Comparison of ENCODE assay signal across 8 mouse cellular contexts in genomic region chr3:108855864-108856263, GRCm38 (mm10). TPM values are rescaled to one million over a fixed set of nuclear protein-coding genes. Genes with fewer than 3 reads are reported as not detected.
DNase-seq lines count a peak whose midpoint lies in the region; ATAC-seq lines count a peak whose summit lies in the region.

No protein-coding gene starts in this region.

- H3K9ac ChIP-seq in forebrain, embryonic 11.5 days (ENCODE audit: low read length), result no peak overlapping the region
- H3K9ac ChIP-seq in forebrain, embryonic 16.5 days (replicated peaks; ENCODE audit: low read depth, low read length), result no peak overlapping the region
- H3K9ac ChIP-seq in midbrain, embryonic 15.5 days, result no peak overlapping the region
- H3K9ac ChIP-seq in midbrain, embryonic 13.5 days (replicated peaks), result no peak overlapping the region
- no peak overlapping the region for H3K9ac ChIP-seq in embryonic facial prominence, embryonic 13.5 days
- no peak overlapping the region for H3K9ac ChIP-seq in neural tube, embryonic 15.5 days (replicated peaks)

- H3K36me3 ChIP-seq in forebrain, embryonic 11.5 days (ENCODE audit: control insufficient read depth, insufficient read depth, low read length), result no peaks in the 10 kb centered on the region
- no peaks in the 10 kb centered on the region for H3K36me3 ChIP-seq in forebrain, embryonic 16.5 days (ENCODE audit: control insufficient read depth, insufficient read depth)
- H3K36me3 ChIP-seq in midbrain, embryonic 15.5 days (replicated peaks), result no peaks in the 10 kb centered on the region
- H3K36me3 ChIP-seq in midbrain, embryonic 13.5 days, result no peaks in the 10 kb centered on the region
- H3K36me3 ChIP-seq in embryonic facial prominence, embryonic 13.5 days, result no peaks in the 10 kb centered on the region
- H3K36me3 ChIP-seq in neural tube, embryonic 15.5 days, result no peaks in the 10 kb centered on the region

- H3K27me3 ChIP-seq in forebrain, embryonic 11.5 days (ENCODE audit: control insufficient read depth, insufficient read depth, low read length), result no peaks in the 10 kb centered on the region
- no peaks in the 10 kb centered on the region for H3K27me3 ChIP-seq in forebrain, embryonic 16.5 days (replicated peaks; ENCODE audit: control insufficient read depth, insufficient read depth, low read length)
- H3K27me3 ChIP-seq in midbrain, embryonic 15.5 days (replicated peaks), result no peaks in the 10 kb centered on the region
- H3K27me3 ChIP-seq in midbrain, embryonic 13.5 days, result no peaks in the 10 kb centered on the region
- no peaks in the 10 kb centered on the region for H3K27me3 ChIP-seq in embryonic facial prominence, embryonic 13.5 days
- H3K27me3 ChIP-seq in neural tube, embryonic 15.5 days (replicated peaks), result no peaks in the 10 kb centered on the region

- H3K4me1 ChIP-seq in forebrain, embryonic 11.5 days (replicated peaks; ENCODE audit: control insufficient read depth, insufficient read depth, low read length), result peaks cover 2% of the 10 kb centered on the region; the same call in 1 of the 2 replicates
- peaks cover 28% of the 10 kb centered on the region for H3K4me1 ChIP-seq in forebrain, embryonic 16.5 days (replicated peaks; ENCODE audit: control insufficient read depth, insufficient read depth, low read length)
- H3K4me1 ChIP-seq in midbrain, embryonic 15.5 days, result peaks cover 14% of the 10 kb centered on the region
- peaks cover 34% of the 10 kb centered on the region for H3K4me1 ChIP-seq in midbrain, embryonic 13.5 days (replicated peaks)
- peaks cover 51% of the 10 kb centered on the region for H3K4me1 ChIP-seq in embryonic facial prominence, embryonic 13.5 days
- peaks cover 26% of the 10 kb centered on the region for H3K4me1 ChIP-seq in neural tube, embryonic 15.5 days

- WGBS in forebrain, embryonic 11.5 days, result 79% methylated on average over 10 of the region's 10 CpGs
- 50% methylated on average over 10 of the region's 10 CpGs for WGBS in forebrain, embryonic 16.5 days
- WGBS in midbrain, embryonic 15.5 days, result 70% methylated on average over 10 of the region's 10 CpGs
- WGBS in midbrain, embryonic 13.5 days, result 70% methylated on average over 10 of the region's 10 CpGs
- 60% methylated on average over 10 of the region's 10 CpGs for WGBS in embryonic facial prominence, embryonic 13.5 days
- WGBS in neural tube, embryonic 15.5 days, result 65% methylated on average over 10 of the region's 10 CpGs

- H3K9me3 ChIP-seq in forebrain, embryonic 11.5 days (ENCODE audit: control insufficient read depth, low read length), result no peaks in the 10 kb centered on the region
- no peaks in the 10 kb centered on the region for H3K9me3 ChIP-seq in forebrain, embryonic 16.5 days (ENCODE audit: control insufficient read depth, low read length)
- H3K9me3 ChIP-seq in midbrain, embryonic 15.5 days, result no peaks in the 10 kb centered on the region
- no peaks in the 10 kb centered on the region for H3K9me3 ChIP-seq in midbrain, embryonic 13.5 days
- H3K9me3 ChIP-seq in embryonic facial prominence, embryonic 13.5 days, result no peaks in the 10 kb centered on the region
- no peaks in the 10 kb centered on the region for H3K9me3 ChIP-seq in neural tube, embryonic 15.5 days (replicated peaks)

- no peak overlapping the region for H3K4me2 ChIP-seq in forebrain, embryonic 11.5 days (ENCODE audit: low read depth, low read length, severe bottlenecking)
- no peak overlapping the region for H3K4me2 ChIP-seq in forebrain, embryonic 16.5 days (ENCODE audit: low read length)
- no peak overlapping the region for H3K4me2 ChIP-seq in midbrain, embryonic 15.5 days
- H3K4me2 ChIP-seq in midbrain, embryonic 13.5 days (replicated peaks), result no peak overlapping the region
- H3K4me2 ChIP-seq in embryonic facial prominence, embryonic 13.5 days, result no peak overlapping the region
- no peak overlapping the region for H3K4me2 ChIP-seq in neural tube, embryonic 15.5 days

- no peak overlapping the region for H3K4me3 ChIP-seq in forebrain, embryonic 11.5 days (ENCODE audit: low read depth, low read length)
- H3K4me3 ChIP-seq in forebrain, embryonic 16.5 days (replicated peaks; ENCODE audit: low read length), result no peak overlapping the region
- no peak overlapping the region for H3K4me3 ChIP-seq in midbrain, embryonic 15.5 days
- H3K4me3 ChIP-seq in midbrain, embryonic 13.5 days (replicated peaks), result no peak overlapping the region
- H3K4me3 ChIP-seq in embryonic facial prominence, embryonic 13.5 days, result no peak overlapping the region
- no peak overlapping the region for H3K4me3 ChIP-seq in neural tube, embryonic 15.5 days (replicated peaks)

- no peak for ATAC-seq in forebrain, embryonic 11.5 days (replicated peaks; ENCODE audit: low FRiP score)
- no peak for ATAC-seq in forebrain, embryonic 16.5 days
- ATAC-seq in midbrain, embryonic 15.5 days (replicated peaks), result no peak
- ATAC-seq in midbrain, embryonic 13.5 days, result no peak
- no peak for ATAC-seq in embryonic facial prominence, embryonic 13.5 days (ENCODE audit: insufficient number of reproducible peaks, insufficient read depth, low FRiP score, low TSS enrichment, low read depth)
- ATAC-seq in neural tube, embryonic 15.5 days (ENCODE audit: low FRiP score), result peak; percentile 21; the same call in 1 of the 2 replicates

- no peak overlapping the region for H3K27ac ChIP-seq in forebrain, embryonic 11.5 days (ENCODE audit: low read depth, low read length)
- no peak overlapping the region for H3K27ac ChIP-seq in forebrain, embryonic 16.5 days (ENCODE audit: low read length)
- H3K27ac ChIP-seq in midbrain, embryonic 15.5 days, result peak overlapping the region; percentile 8
- H3K27ac ChIP-seq in midbrain, embryonic 13.5 days, result no peak overlapping the region
- H3K27ac ChIP-seq in embryonic facial prominence, embryonic 13.5 days, result peak overlapping the region; percentile 60
- 0 out of 2 replicates have a peak overlapping the region, but pooled peaks have one; percentile 20 for H3K27ac ChIP-seq in neural tube, embryonic 15.5 days (replicated peaks)

- peak; percentile 53 for DNase-seq in forebrain, embryonic 11.5 days (ENCODE audit: low spot score)
- peak; percentile 65 for DNase-seq in heart, postnatal 4 days
- no peak for DNase-seq in T-cell, adult 2 months (ENCODE audit: low spot score)

RNA-seq across cellular contexts. Expression of gene Stxbp3, which starts 15.5 kb away (rescaled TPM):
- polyA plus RNA-seq in forebrain, embryonic 11.5 days (2014; fragmentation: Nextera tagmentation; extraction: Ambion mirVana), result 22.5 and 24.8 TPM in 2 replicates
- 12.8 and 14.5 TPM in 2 replicates for polyA plus RNA-seq in forebrain, embryonic 16.5 days (2015; fragmentation: Nextera tagmentation; extraction: Ambion mirVana)
- 14.0 and 14.1 TPM in 2 replicates for polyA plus RNA-seq in midbrain, embryonic 15.5 days (2015; fragmentation: Nextera tagmentation; extraction: Ambion mirVana)
- 16.0 and 16.1 TPM in 2 replicates for polyA plus RNA-seq in midbrain, embryonic 13.5 days (2015; fragmentation: Nextera tagmentation; extraction: Ambion mirVana)
- 39.3 and 40.2 TPM in 2 replicates for polyA plus RNA-seq in embryonic facial prominence, embryonic 13.5 days (2015; fragmentation: Nextera tagmentation; extraction: Ambion mirVana)
- total RNA-seq in heart, postnatal 4 days (2021), result 10 to 100 TPM; 30.6 to 31.7 TPM
- polyA plus RNA-seq in neural tube, embryonic 15.5 days (2015; fragmentation: Nextera tagmentation; extraction: Ambion mirVana), result 14.0 and 16.7 TPM in 2 replicates

RNA-seq across cellular contexts. Expression of gene Fndc7, which starts 33.9 kb away (rescaled TPM):
- polyA plus RNA-seq in forebrain, embryonic 11.5 days (2014; fragmentation: Nextera tagmentation; extraction: Ambion mirVana), result not detected in 2 replicates
- not detected in 2 replicates for polyA plus RNA-seq in forebrain, embryonic 16.5 days (2015; fragmentation: Nextera tagmentation; extraction: Ambion mirVana)
- 0.05 and 0.18 TPM in 2 replicates for polyA plus RNA-seq in midbrain, embryonic 15.5 days (2015; fragmentation: Nextera tagmentation; extraction: Ambion mirVana)
- polyA plus RNA-seq in midbrain, embryonic 13.5 days (2015; fragmentation: Nextera tagmentation; extraction: Ambion mirVana), result not detected in 2 replicates
- 0.18 and 0.23 TPM in 2 replicates for polyA plus RNA-seq in embryonic facial prominence, embryonic 13.5 days (2015; fragmentation: Nextera tagmentation; extraction: Ambion mirVana)
- total RNA-seq in heart, postnatal 4 days (2021), result under 1 TPM; 0.09 to 0.14 TPM
- 0.04 and 0.38 TPM in 2 replicates for polyA plus RNA-seq in neural tube, embryonic 15.5 days (2015; fragmentation: Nextera tagmentation; extraction: Ambion mirVana)

RNA-seq across cellular contexts. Expression of gene Prpf38b, which starts 55.7 kb away (rescaled TPM):
- polyA plus RNA-seq in forebrain, embryonic 11.5 days (2014; fragmentation: Nextera tagmentation; extraction: Ambion mirVana), result 66.0 and 71.4 TPM in 2 replicates
- 59.0 and 66.5 TPM in 2 replicates for polyA plus RNA-seq in forebrain, embryonic 16.5 days (2015; fragmentation: Nextera tagmentation; extraction: Ambion mirVana)
- 55.8 TPM in 2 replicates for polyA plus RNA-seq in midbrain, embryonic 15.5 days (2015; fragmentation: Nextera tagmentation; extraction: Ambion mirVana)
- 67.1 and 72.2 TPM in 2 replicates for polyA plus RNA-seq in midbrain, embryonic 13.5 days (2015; fragmentation: Nextera tagmentation; extraction: Ambion mirVana)
- polyA plus RNA-seq in embryonic facial prominence, embryonic 13.5 days (2015; fragmentation: Nextera tagmentation; extraction: Ambion mirVana), result 95.3 and 111 TPM in 2 replicates
- total RNA-seq in heart, postnatal 4 days (2021), result 10 to 100 TPM; 31.8 to 36.2 TPM
- 50.4 and 55.3 TPM in 2 replicates for polyA plus RNA-seq in neural tube, embryonic 15.5 days (2015; fragmentation: Nextera tagmentation; extraction: Ambion mirVana)

Comparison
In these comparisons a context has a peak if more than half of its experiments do, and no peak if none do; other contexts are left out.
1. H3K27ac ChIP-seq: peak in midbrain, embryonic 15.5 days (single experiment), embryonic facial prominence, embryonic 13.5 days (single experiment) and neural tube, embryonic 15.5 days (single experiment); none in forebrain, embryonic 11.5 days (single experiment), forebrain, embryonic 16.5 days (single experiment) and midbrain, embryonic 13.5 days (single experiment).